In genomic region chr13:14018852-14019251, GRCm38 (mm10) we compare ENCODE assay signal across 19 mouse cellular contexts.
"Had no signal": no experiment of that assay in that cellular context is flagged by ENCODE, and none has a peak within 500 bp of the region (broad histone marks: within the 10 kb centered on the region; RNA-seq: fewer than 3 reads in every experiment).

No protein-coding gene starts in this region.

- H3K4me1 ChIP-seq: limb, embryonic 13.5 days; midbrain, embryonic 10.5 days; midbrain, embryonic 13.5 days; neural tube, embryonic 13.5 days had no signal

- H3K4me2 ChIP-seq: limb, embryonic 13.5 days; lung, embryonic 14.5 days; midbrain, embryonic 13.5 days; neural tube, embryonic 13.5 days had no signal

- DNase-seq: kidney, adult 2 months; kidney, postnatal 25 days; layer of hippocampus, adult 9-11 months; lung, embryonic 14.5 days; retina, postnatal 1 day; thymus, adult 18-20 months; thymus, postnatal 36 days had no signal

- H3K27me3 ChIP-seq: limb, embryonic 13.5 days; midbrain, embryonic 13.5 days; neural tube, embryonic 13.5 days had no signal

- ATAC-seq: intestine, postnatal 0 days; lung, postnatal 0 days; midbrain, embryonic 13.5 days; midbrain, embryonic 16.5 days had no signal

- H3K4me3 ChIP-seq: layer of hippocampus, adult 2 months; left cerebral cortex, adult 2 months; limb, embryonic 13.5 days; midbrain, embryonic 10.5 days; midbrain, embryonic 13.5 days; myocyte; neural tube, embryonic 13.5 days had no signal

- H3K9ac ChIP-seq: limb, embryonic 13.5 days; lung, embryonic 14.5 days; midbrain, embryonic 13.5 days; neural tube, embryonic 13.5 days had no signal

- H3K27ac ChIP-seq: kidney, postnatal 0 days; layer of hippocampus, adult 2 months; left cerebral cortex, adult 2 months; limb, embryonic 13.5 days; macrophage; midbrain, embryonic 10.5 days; midbrain, embryonic 13.5 days; neural tube, embryonic 13.5 days had no signal

- H3K9me3 ChIP-seq: limb, embryonic 13.5 days; midbrain, embryonic 10.5 days; midbrain, embryonic 13.5 days; neural tube, embryonic 13.5 days had no signal
